Comparison of ENCODE assay signal across 9 mouse cellular contexts in genomic region chr2:168078107-168078830, GRCm38 (mm10). TPM values are rescaled to one million over a fixed set of nuclear protein-coding genes. Genes with fewer than 3 reads are reported as not detected.
DNase-seq lines count a peak whose midpoint lies in the region; ATAC-seq and TF ChIP-seq lines count a peak whose summit lies in the region.
"Had no signal": no experiment of that assay in that cellular context is flagged by ENCODE, and none has a peak within 500 bp of the region (broad histone marks: within the 10 kb centered on the region; RNA-seq: fewer than 3 reads in every experiment).

No protein-coding gene starts in this region.

- H3K4me1 ChIP-seq in heart, embryonic 13.5 days: peaks cover 36% of the 10 kb centered on the region
- H3K4me1 ChIP-seq in intestine, embryonic 16.5 days (ENCODE audit: control insufficient read depth, insufficient read depth, low read length): peaks cover 30% of the 10 kb centered on the region
- H3K4me1 ChIP-seq in lung, adult 2 months (ENCODE audit: control insufficient read depth, insufficient read depth, low read length): peaks cover 2% of the 10 kb centered on the region; the same call in 1 of the 2 replicates
- H3K4me1 ChIP-seq in stomach, postnatal 0 days (replicated peaks; ENCODE audit: control insufficient read depth, insufficient read depth): no peaks in the 10 kb centered on the region

- peak overlapping the region; percentile 24; the same call in 1 of the 2 replicates for H3K9ac ChIP-seq in heart, embryonic 13.5 days
- H3K9ac ChIP-seq in intestine, embryonic 16.5 days (ENCODE audit: low read depth, low read length): peak overlapping the region; percentile 60
- peak overlapping the region; percentile 18; the same call in 1 of the 2 replicates for H3K9ac ChIP-seq in stomach, postnatal 0 days (ENCODE audit: low read length)

- no peak for DNase-seq in heart, adult 9 months (ENCODE audit: low spot score in 2 of 2)
- DNase-seq in lung, adult 2 months: peak; percentile 80
- peak; percentile 96 for DNase-seq in stomach, postnatal 0 days (ENCODE audit: low spot score)
- DNase-seq in left cerebral cortex, postnatal 4 days: no peak
- no peak for DNase-seq in left cerebral cortex, adult 11 months (ENCODE audit: low spot score)
- no peak for DNase-seq in gastrocnemius, adult 2 months

- peak; percentile 33 for TF ChIP-seq EP300 in stomach, postnatal 0 days (optimal IDR thresholded peaks at IDR 0.05)

- TF ChIP-seq POLR2A in lung, adult 2 months (IDR thresholded peaks at IDR 0.05; ENCODE audit: borderline replicate concordance, extremely low read depth, low read depth, low read length): peak; percentile 66; the same call in 1 of the 2 replicates

- no peaks in the 10 kb centered on the region for H3K36me3 ChIP-seq in heart, embryonic 13.5 days
- H3K36me3 ChIP-seq in intestine, embryonic 16.5 days (ENCODE audit: control insufficient read depth, insufficient read depth, low read length): no peaks in the 10 kb centered on the region
- no peaks in the 10 kb centered on the region for H3K36me3 ChIP-seq in stomach, postnatal 0 days (ENCODE audit: control insufficient read depth, insufficient read depth, low read length)

- intact Hi-C loops in left cerebral cortex, postnatal 4 days (cut with DNase I): no loop called here
- intact Hi-C loops in gastrocnemius, adult 2 months (cut with DNase I): no loop called here

- no peak overlapping the region for H3K27ac ChIP-seq in heart, embryonic 13.5 days (replicated peaks)
- peak overlapping the region; percentile 92 for H3K27ac ChIP-seq in intestine, embryonic 16.5 days (ENCODE audit: low read length)
- peak overlapping the region; percentile 91 for H3K27ac ChIP-seq in stomach, postnatal 0 days (replicated peaks)
- H3K27ac ChIP-seq in gastrocnemius, adult 2 months: no peak overlapping the region

- peaks cover 19% of the 10 kb centered on the region for H3K27me3 ChIP-seq in heart, embryonic 13.5 days (replicated peaks)
- peaks cover 8% of the 10 kb centered on the region; the same call in 1 of the 2 replicates for H3K27me3 ChIP-seq in intestine, embryonic 16.5 days (replicated peaks; ENCODE audit: control insufficient read depth, insufficient read depth, low read length)
- H3K27me3 ChIP-seq in stomach, postnatal 0 days (ENCODE audit: control insufficient read depth, insufficient read depth, low read length): no peaks in the 10 kb centered on the region

- no peak for ATAC-seq in heart, embryonic 13.5 days (ENCODE audit: extremely low read depth, insufficient number of reproducible peaks, low FRiP score, low TSS enrichment)
- ATAC-seq in intestine, embryonic 16.5 days: peak; percentile 54
- peak; percentile 63 for ATAC-seq in stomach, postnatal 0 days (ENCODE audit: low FRiP score, low TSS enrichment)

- no peak overlapping the region for H3K4me3 ChIP-seq in heart, embryonic 13.5 days
- H3K4me3 ChIP-seq in intestine, embryonic 16.5 days (ENCODE audit: low read length): peak overlapping the region; percentile 29
- peak overlapping the region; percentile 37 for H3K4me3 ChIP-seq in lung, adult 2 months (replicated peaks; ENCODE audit: extremely low read depth, low read depth, low read length)
- H3K4me3 ChIP-seq in stomach, postnatal 0 days (ENCODE audit: low read depth, low read length): no peak overlapping the region
- H3K4me3 ChIP-seq in gastrocnemius, adult 2 months: no peak overlapping the region

- 0 out of 2 replicates have a peak overlapping the region, but pooled peaks have one; percentile 3 for H3K4me2 ChIP-seq in heart, embryonic 13.5 days
- H3K4me2 ChIP-seq in intestine, embryonic 16.5 days (ENCODE audit: low read depth, low read length): peak overlapping the region; percentile 46
- H3K4me2 ChIP-seq in stomach, postnatal 0 days (replicated peaks; ENCODE audit: low read depth): peak overlapping the region; percentile 34
- H3K4me2 ChIP-seq: heart, embryonic 11.5 days had no signal

- no peak for TF ChIP-seq CTCF in lung, adult 2 months (IDR thresholded peaks at IDR 0.05; ENCODE audit: insufficient read depth, low read length)
- no peak for TF ChIP-seq CTCF in stomach, postnatal 0 days (IDR thresholded peaks at IDR 0.05; ENCODE audit: low read depth)
- TF ChIP-seq CTCF in gastrocnemius, adult 2 months (IDR thresholded peaks at IDR 0.05): no peak

- WGBS in heart, embryonic 13.5 days: 26% methylated on average over 15 of the region's 15 CpGs
- WGBS in intestine, embryonic 16.5 days: 30% methylated on average over 15 of the region's 15 CpGs
- 21% methylated on average over 15 of the region's 15 CpGs for WGBS in lung, adult 2 months
- 20% methylated on average over 15 of the region's 15 CpGs for WGBS in stomach, postnatal 0 days

- no peaks in the 10 kb centered on the region for H3K9me3 ChIP-seq in heart, embryonic 13.5 days
- no peaks in the 10 kb centered on the region for H3K9me3 ChIP-seq in intestine, embryonic 16.5 days (ENCODE audit: control insufficient read depth, low read length)
- no peaks in the 10 kb centered on the region for H3K9me3 ChIP-seq in stomach, postnatal 0 days (ENCODE audit: control insufficient read depth, low read length)

RNA-seq across cellular contexts. Expression of gene Pard6b, which starts 2.5 kb away (rescaled TPM):
- 7.3 and 7.8 TPM in 2 replicates for polyA plus RNA-seq in heart, embryonic 13.5 days (2015; fragmentation: Nextera tagmentation; extraction: Ambion mirVana)
- 7.8 and 13.9 TPM in 2 replicates for polyA plus RNA-seq in intestine, embryonic 16.5 days (2015; fragmentation: Nextera tagmentation; extraction: Ambion mirVana)
- polyA plus RNA-seq in lung, adult 2 months (2012; rRNA removed): 51.6 and 60.1 TPM in 2 replicates
- 11.8 and 12.3 TPM in 2 replicates for polyA plus RNA-seq in stomach, postnatal 0 days (2015; fragmentation: Nextera tagmentation; extraction: Ambion mirVana)
- 1 to 10 TPM; 4.3 to 4.9 TPM for total RNA-seq in left cerebral cortex, postnatal 4 days (2021)
- 1 to 10 TPM in 1 of 2 experiments, under 1 TPM in 1; 0.66 to 1.7 TPM for total RNA-seq in gastrocnemius, adult 2 months (2021)

Comparison
In these comparisons a context has a peak if more than half of its experiments do, and no peak if none do; other contexts are left out.
1. H3K27ac ChIP-seq: peak in intestine, embryonic 16.5 days (single experiment) and stomach, postnatal 0 days (single experiment); none in heart, embryonic 13.5 days (single experiment) and gastrocnemius, adult 2 months (single experiment).
2. H3K4me3 ChIP-seq: peak in intestine, embryonic 16.5 days (single experiment) and lung, adult 2 months (single experiment); none in heart, embryonic 13.5 days (single experiment), stomach, postnatal 0 days (single experiment) and gastrocnemius, adult 2 months (single experiment).
3. DNase-seq: peak in lung, adult 2 months (single experiment) and stomach, postnatal 0 days (single experiment); none in heart, adult 9 months (0 of 2), left cerebral cortex, postnatal 4 days (single experiment), left cerebral cortex, adult 11 months (single experiment) and gastrocnemius, adult 2 months (single experiment).
4. Peak in every context shown above with its lines, with median percentiles within 50 percentile points of each other: H3K4me2 ChIP-seq and H3K9ac ChIP-seq.